9 mouse cellular contexts compared by ENCODE assay signal in the genomic region with DNA sequence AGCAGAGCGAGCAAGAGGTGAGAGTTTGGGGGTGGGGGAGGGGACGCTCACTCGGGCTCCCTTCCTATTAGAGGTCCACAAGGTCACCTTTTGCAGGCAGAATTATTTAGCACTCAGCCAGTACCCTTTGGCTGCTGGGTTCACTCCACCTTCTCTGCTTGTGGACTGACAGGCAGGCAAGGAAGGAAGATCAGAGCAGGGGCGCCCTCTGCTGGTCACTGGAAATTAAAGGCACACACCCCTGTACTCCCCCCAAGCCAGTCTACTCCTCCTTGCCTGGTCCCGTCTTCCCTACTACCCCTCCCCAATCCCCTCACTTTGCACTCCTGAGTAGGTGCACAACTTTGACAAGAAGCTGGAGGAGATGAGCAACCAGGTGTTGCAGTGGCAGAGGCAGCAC. TPM values are rescaled to one million over a fixed set of nuclear protein-coding genes. Genes with fewer than 3 reads are reported as not detected.
DNase-seq lines count a peak whose midpoint lies in the region; ATAC-seq and TF ChIP-seq lines count a peak whose summit lies in the region.
"Had no signal": no experiment of that assay in that cellular context is flagged by ENCODE, and none has a peak within 500 bp of the region (broad histone marks: within the 10 kb centered on the region; RNA-seq: fewer than 3 reads in every experiment).

No protein-coding gene starts in this region.

- no peak overlapping the region for H3K4me3 ChIP-seq in ES-Bruce4 (ENCODE audit: low read depth, low read length)
- no peak overlapping the region for H3K4me3 ChIP-seq in forebrain, embryonic 12.5 days (replicated peaks)
- no peak overlapping the region for H3K4me3 ChIP-seq in olfactory bulb, adult 2 months (ENCODE audit: insufficient read depth, low read depth, low read length)
- no peak overlapping the region for H3K4me3 ChIP-seq in thymus, adult 2 months (ENCODE audit: control insufficient read depth, insufficient read depth, low read length)

- peak; percentile 53 for DNase-seq in c-Kit-positive CD71-positive TER-119-negative erythroid progenitor cells, embryonic 14.5 days (ENCODE audit: low read depth)
- DNase-seq in heart, postnatal 10 days, result peak; percentile 77 to 89
- peak; percentile 63 to 88 for DNase-seq in layer of hippocampus, adult 18-20 months (ENCODE audit: low spot score in 2 of 2)
- DNase-seq in lung, adult 18-20 months, result peak; percentile 51 to 57
- peak; percentile 70 for DNase-seq in thymus, adult 2 months

- no peak overlapping the region for H3K9ac ChIP-seq in ES-Bruce4 (ENCODE audit: low read depth, poor library complexity, severe bottlenecking)
- H3K9ac ChIP-seq in forebrain, embryonic 12.5 days, result no peak overlapping the region

- H3K27me3 ChIP-seq in ES-Bruce4 (ENCODE audit: control insufficient read depth, insufficient read depth, low read length, poor library complexity, severe bottlenecking), result no peaks in the 10 kb centered on the region
- H3K27me3 ChIP-seq in forebrain, embryonic 12.5 days, result 0 out of 2 replicates have a peak, but pooled peaks cover 6% of the 10 kb centered on the region
- no peaks in the 10 kb centered on the region for H3K27me3 ChIP-seq in thymus, adult 2 months (ENCODE audit: control insufficient read depth, insufficient read depth, low read length)

- peak; percentile 82 for ATAC-seq in forebrain, embryonic 12.5 days (ENCODE audit: low FRiP score)

- no peaks in the 10 kb centered on the region for H3K4me1 ChIP-seq in ES-Bruce4 (ENCODE audit: control insufficient read depth, insufficient read depth, low read length)
- peaks cover 8% of the 10 kb centered on the region; the same call in 1 of the 2 replicates for H3K4me1 ChIP-seq in forebrain, embryonic 12.5 days
- no peaks in the 10 kb centered on the region for H3K4me1 ChIP-seq in olfactory bulb, adult 2 months (ENCODE audit: control insufficient read depth, insufficient read depth, low read length)
- no peaks in the 10 kb centered on the region for H3K4me1 ChIP-seq in thymus, adult 2 months (replicated peaks; ENCODE audit: control insufficient read depth, insufficient read depth, low read length)

- intact Hi-C loops in heart, postnatal 10 days (cut with DNase I), result no loop called here

- TF ChIP-seq EP300 in ES-Bruce4 (IDR thresholded peaks at IDR 0.05; ENCODE audit: insufficient read depth, low read depth, low read length), result no peak

- peak overlapping the region; percentile 37; the same call in 1 of the 2 replicates for H3K4me2 ChIP-seq in forebrain, embryonic 12.5 days

- WGBS in forebrain, embryonic 12.5 days, result 4% methylated on average over 5 of the region's 5 CpGs
- WGBS in olfactory bulb, adult 2 months, result 10% methylated on average over 5 of the region's 5 CpGs
- whole genome bisulfite sequencing in thymus, adult 2 months, result 20% methylated on average over 5 of the region's 5 CpGs

- H3K9me3 ChIP-seq in ES-Bruce4 (replicated peaks; ENCODE audit: control insufficient read depth, insufficient read depth, low read length, poor library complexity, severe bottlenecking), result no peaks in the 10 kb centered on the region
- no peaks in the 10 kb centered on the region for H3K9me3 ChIP-seq in forebrain, embryonic 12.5 days

- TF ChIP-seq POLR2A in ES-Bruce4 (IDR thresholded peaks at IDR 0.05; ENCODE audit: insufficient read depth, low read length), result no peak
- no peak for TF ChIP-seq POLR2A in olfactory bulb, adult 2 months (IDR thresholded peaks at IDR 0.05; ENCODE audit: insufficient read depth, low read depth, low read length)
- TF ChIP-seq POLR2A in thymus, adult 2 months (IDR thresholded peaks at IDR 0.05; ENCODE audit: control insufficient read depth, extremely low read depth, insufficient read depth, low read length, poor library complexity), result no peak

- H3K27ac ChIP-seq in ES-Bruce4 (ENCODE audit: insufficient read depth, low read length), result no peak overlapping the region
- H3K27ac ChIP-seq in forebrain, embryonic 12.5 days, result no peak overlapping the region
- no peak overlapping the region for H3K27ac ChIP-seq in olfactory bulb, adult 2 months (ENCODE audit: insufficient read depth, low read depth, low read length)
- H3K27ac ChIP-seq in thymus, adult 2 months (ENCODE audit: control insufficient read depth, insufficient read depth, low read length), result no peak overlapping the region
- H3K27ac ChIP-seq: macrophage had no signal

- no peaks in the 10 kb centered on the region for H3K36me3 ChIP-seq in ES-Bruce4 (ENCODE audit: control insufficient read depth, insufficient read depth, low read length, poor library complexity, severe bottlenecking)
- H3K36me3 ChIP-seq in forebrain, embryonic 12.5 days (replicated peaks), result no peaks in the 10 kb centered on the region
- H3K36me3 ChIP-seq in thymus, adult 2 months (ENCODE audit: control insufficient read depth, insufficient read depth, low read length), result no peaks in the 10 kb centered on the region

- peak; percentile 93 for TF ChIP-seq CTCF in ES-Bruce4 (IDR thresholded peaks at IDR 0.05; ENCODE audit: low read depth, low read length)
- peak; percentile 73 for TF ChIP-seq CTCF in olfactory bulb, adult 2 months (IDR thresholded peaks at IDR 0.05; ENCODE audit: insufficient read depth, low read depth, low read length)
- TF ChIP-seq CTCF in thymus, adult 2 months (IDR thresholded peaks at IDR 0.05; ENCODE audit: borderline replicate concordance, control insufficient read depth, extremely low read depth, insufficient read depth, low read length, poor library complexity), result peak; percentile 73; the same call in 1 of the 2 replicates

RNA-seq across cellular contexts. Expression of a gene that starts 29.0 kb away (rescaled TPM):
- polyA plus RNA-seq in ES-Bruce4 (2011; ENCODE audit: insufficient read depth, insufficient read length, low read depth, missing spikeins), result 32.5 and 36.3 TPM in 2 replicates
- polyA plus RNA-seq in forebrain, embryonic 12.5 days (2016; fragmentation: Nextera tagmentation; extraction: Ambion mirVana), result 32.7 and 35.9 TPM in 2 replicates
- 10 to 100 TPM; 18.0 to 18.6 TPM for total RNA-seq in heart, postnatal 10 days (2021)
- total RNA-seq in layer of hippocampus, adult 18-20 months (2021), result 10 to 100 TPM; 26.0 to 27.0 TPM
- 90.7 TPM in 1 of 2 replicates, not detected in the other for polyA plus RNA-seq in olfactory bulb, adult 2 months (2012; ENCODE audit: insufficient read depth, insufficient read length, low replicate concordance, missing spikeins)
- polyA plus RNA-seq in thymus, adult 2 months (2012; rRNA removed), result 36.7 and 41.7 TPM in 2 replicates

RNA-seq across cellular contexts. Expression of a gene that starts 29.0 kb away (rescaled TPM):
- 7.5 and 10.5 TPM in 2 replicates for polyA plus RNA-seq in ES-Bruce4 (2011; ENCODE audit: insufficient read depth, insufficient read length, low read depth, missing spikeins)
- polyA plus RNA-seq in forebrain, embryonic 12.5 days (2016; fragmentation: Nextera tagmentation; extraction: Ambion mirVana), result 21.7 and 23.4 TPM in 2 replicates
- total RNA-seq in heart, postnatal 10 days (2021), result 1 to 10 TPM; 5.3 to 6.9 TPM
- 10 to 100 TPM; 16.4 to 16.7 TPM for total RNA-seq in layer of hippocampus, adult 18-20 months (2021)
- polyA plus RNA-seq in olfactory bulb, adult 2 months (2012; ENCODE audit: insufficient read depth, insufficient read length, low replicate concordance, missing spikeins), result not detected in 2 replicates
- polyA plus RNA-seq in thymus, adult 2 months (2012; rRNA removed), result 8.0 and 9.0 TPM in 2 replicates

RNA-seq across cellular contexts. Expression of a gene that starts 42.3 kb away (rescaled TPM):
- polyA plus RNA-seq in ES-Bruce4 (2011; ENCODE audit: insufficient read depth, insufficient read length, low read depth, missing spikeins), result not detected in 2 replicates
- 0.15 TPM in 1 of 2 replicates, not detected in the other for polyA plus RNA-seq in forebrain, embryonic 12.5 days (2016; fragmentation: Nextera tagmentation; extraction: Ambion mirVana)
- total RNA-seq in heart, postnatal 10 days (2021), result 1 to 10 TPM; 2.6 to 4.5 TPM
- not detected for total RNA-seq in layer of hippocampus, adult 18-20 months (2021)
- not detected in 2 replicates for polyA plus RNA-seq in olfactory bulb, adult 2 months (2012; ENCODE audit: insufficient read depth, insufficient read length, low replicate concordance, missing spikeins)
- polyA plus RNA-seq in thymus, adult 2 months (2012; rRNA removed), result 45.3 and 53.6 TPM in 2 replicates

RNA-seq across cellular contexts. Expression of a gene that starts 42.9 kb away (rescaled TPM):
- not detected in 2 replicates for polyA plus RNA-seq in ES-Bruce4 (2011; ENCODE audit: insufficient read depth, insufficient read length, low read depth, missing spikeins)
- 0.28 and 0.40 TPM in 2 replicates for polyA plus RNA-seq in forebrain, embryonic 12.5 days (2016; fragmentation: Nextera tagmentation; extraction: Ambion mirVana)
- total RNA-seq in heart, postnatal 10 days (2021), result not detected
- under 1 TPM in 1 of 2 experiments, not detected in 1; 0.10 TPM for total RNA-seq in layer of hippocampus, adult 18-20 months (2021)
- polyA plus RNA-seq in olfactory bulb, adult 2 months (2012; ENCODE audit: insufficient read depth, insufficient read length, low replicate concordance, missing spikeins), result not detected in 2 replicates
- not detected in 2 replicates for polyA plus RNA-seq in thymus, adult 2 months (2012; rRNA removed)
- polyA plus RNA-seq: macrophage had no signal

Comparison
In these comparisons a context has a peak if more than half of its experiments do, and no peak if none do; other contexts are left out.
1. RNA of a gene that starts 42.3 kb away (polyA plus RNA-seq): 45.3 to 53.6 TPM in thymus, adult 2 months; 0.15 TPM in forebrain, embryonic 12.5 days, not detected in ES-Bruce4 and not detected in olfactory bulb, adult 2 months; every median in the first group is over 10 times any median in the second.
2. Peak in every context shown above with its lines, with median percentiles within 50 percentile points of each other: CTCF ChIP-seq and DNase-seq.